Mouse (Mus musculus) hindbrain, embryonic 13.5 days (tissue): ENCODE data around the gene Med23. TPM values are rescaled to one million over a fixed set of nuclear protein-coding genes. Genes with fewer than 3 reads are reported as not detected.

Experiments
- ATAC-seq: fragments of 200-750 bp; cut with Nextera tagmentation; 2 replicates; pipeline ENCODE4 v1.8.0; 2017; ENCODE audit warnings: moderate TSS enrichment; ENCODE audit not compliant: low FRiP score
- H3K27ac ChIP-seq: fragments of 300-500 bp; sonication (generic); 2 replicates; pipeline ENCODE4 v1.5.1; 2015; ENCODE audit warnings: inconsistent platforms, mild to moderate bottlenecking, moderate library complexity
- H3K27me3 ChIP-seq: fragments of 300-500 bp; sonication (generic); 2 replicates; pipeline ENCODE4 v1.6.1; 2015; ENCODE audit warnings: mild to moderate bottlenecking, inconsistent platforms
- H3K36me3 ChIP-seq: fragments of 300-500 bp; sonication (generic); 2 replicates; pipeline ENCODE4 v1.6.1; 2015; ENCODE audit warnings: mild to moderate bottlenecking, inconsistent platforms
- H3K4me1 ChIP-seq: fragments of 300-500 bp; sonication (generic); replicated peaks from 2 replicates; pipeline ENCODE4 v1.6.1; 2015; ENCODE audit warnings: inconsistent platforms
- H3K4me2 ChIP-seq: fragments of 300-500 bp; sonication (generic); 2 replicates; pipeline ENCODE4 v1.6.1; 2015; ENCODE audit warnings: inconsistent platforms, mild to moderate bottlenecking, moderate library complexity
- H3K4me3 ChIP-seq: fragments of 300-500 bp; sonication (generic); 2 replicates; pipeline ENCODE4 v1.5.1; 2015; ENCODE audit warnings: mild to moderate bottlenecking, inconsistent platforms
- H3K9ac ChIP-seq: fragments of 300-500 bp; sonication (generic); 2 replicates; pipeline ENCODE4 v1.6.1; 2015; ENCODE audit warnings: mild to moderate bottlenecking, inconsistent platforms
- H3K9me3 ChIP-seq: fragments of 300-500 bp; sonication (generic); 2 replicates; pipeline ENCODE4 v1.6.1; 2016; ENCODE audit warnings: inconsistent platforms
- WGBS: fragments of 180-500 bp; shearing (Covaris S2); methylation state at CpG from one replicate; pipeline ENCODE4 v1.1.7; 2015; 5-methylcytosine and 5-hydroxymethylcytosine counted together
- polyA plus RNA-seq: library from polyadenylated mRNA; unstranded; fragments of >200 nt; fragmentation: Nextera tagmentation; extraction: Ambion mirVana; gene quantifications from 2 replicates; pipeline ENCODE4 v1.2.1, GENCODE M21; 2015

Gene Med23
- polyA plus RNA-seq, 1 experiment from 2014 or later: 28.1 TPM

DNA sequence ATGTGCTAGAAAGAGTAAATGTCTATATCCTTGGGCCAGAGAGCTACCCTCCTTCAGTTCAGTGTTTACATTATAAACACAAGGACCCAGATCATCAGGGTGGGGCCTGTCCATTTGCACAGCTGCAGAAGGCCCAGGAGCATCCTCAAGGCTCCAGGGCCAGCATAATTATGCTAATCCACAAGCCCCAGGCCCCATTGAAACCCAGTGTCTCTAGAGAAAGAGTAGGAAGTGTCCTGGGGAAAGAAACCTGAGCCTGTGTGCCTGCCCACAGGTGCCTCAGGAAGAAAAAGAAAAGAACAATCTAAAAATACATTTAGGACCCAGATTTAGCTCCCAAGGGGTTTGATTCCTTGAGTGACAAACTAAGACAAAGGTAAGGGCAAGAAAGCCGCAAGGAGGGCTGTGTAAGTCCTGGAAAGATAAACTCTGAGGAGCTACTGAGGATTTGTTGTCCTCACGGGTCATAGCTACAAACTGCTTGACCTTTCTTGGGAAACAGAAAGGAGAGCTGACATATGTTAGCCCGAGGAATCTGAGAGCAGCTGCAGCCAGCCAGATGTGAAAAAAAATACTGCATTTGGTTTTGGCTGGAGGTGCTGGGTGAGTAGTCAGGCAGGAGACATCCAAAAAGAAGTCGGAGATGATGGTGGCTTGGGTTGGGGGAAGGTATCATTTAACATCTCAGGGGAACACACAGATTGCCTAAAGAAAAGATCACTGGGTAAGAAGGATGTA is 35.0 kb upstream of the Med23 start:
- WGBS: 17% methylated on average over 4 of the region's 4 CpGs
- Histone ChIP-seq H3K27me3 (no peaks in the 10 kb centered on the region), H3K36me3 (no peaks in the 10 kb centered on the region), H3K27ac (no peak overlapping the region; the same call in 1 of the 2 replicates), H3K4me2 (peak overlapping the region; percentile 46), H3K9me3 (no peaks in the 10 kb centered on the region), H3K4me1 (peaks cover 20% of the 10 kb centered on the region), H3K9ac (no peak overlapping the region), H3K4me3 (peak overlapping the region; percentile 24; the same call in 1 of the 2 replicates)
- ATAC-seq: no peak

DNA sequence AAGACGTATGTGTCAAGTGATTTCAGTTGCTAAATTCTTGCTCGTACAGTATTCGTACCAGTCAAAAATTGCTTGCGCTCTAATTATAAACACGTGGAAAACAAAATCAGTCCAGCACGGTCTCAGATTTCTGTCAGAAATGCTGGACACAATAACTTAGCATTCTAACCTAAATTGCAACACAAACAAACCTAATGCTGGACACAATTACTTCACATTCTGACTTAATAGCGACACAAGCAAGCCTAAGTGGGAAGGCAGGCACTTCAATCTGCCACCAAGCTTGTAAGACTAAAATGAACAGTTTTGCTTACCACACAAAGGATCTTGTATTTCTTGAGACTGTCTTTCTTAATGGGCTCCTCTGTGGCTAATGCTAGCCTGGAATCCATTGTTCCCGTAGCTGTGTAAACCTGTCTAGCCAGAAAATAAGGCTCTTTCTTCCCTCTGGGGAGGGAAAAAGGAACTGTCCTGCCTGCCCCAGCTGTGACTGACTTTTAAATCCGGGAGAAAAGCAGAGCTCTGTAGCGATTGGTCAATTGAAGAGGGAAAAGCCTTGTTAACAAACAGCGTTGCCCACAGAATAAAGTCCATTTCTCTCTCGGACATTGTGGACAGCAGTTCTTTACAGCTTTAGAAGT is 34.0 kb upstream of the Med23 start:
- Histone ChIP-seq H3K27ac (peak overlapping the region; percentile 13; the same call in 1 of the 2 replicates), H3K9me3 (no peaks in the 10 kb centered on the region), H3K4me3 (peak overlapping the region; percentile 24), H3K4me1 (peaks cover 20% of the 10 kb centered on the region), H3K9ac (peak overlapping the region; percentile 46; the same call in 1 of the 2 replicates), H3K4me2 (peak overlapping the region; percentile 46), H3K27me3 (no peaks in the 10 kb centered on the region), H3K36me3 (no peaks in the 10 kb centered on the region)
- ATAC-seq: peak; percentile 71; the same call in 1 of the 2 replicates
- 19% methylated on average over 12 of the region's 12 CpGs for WGBS

DNA sequence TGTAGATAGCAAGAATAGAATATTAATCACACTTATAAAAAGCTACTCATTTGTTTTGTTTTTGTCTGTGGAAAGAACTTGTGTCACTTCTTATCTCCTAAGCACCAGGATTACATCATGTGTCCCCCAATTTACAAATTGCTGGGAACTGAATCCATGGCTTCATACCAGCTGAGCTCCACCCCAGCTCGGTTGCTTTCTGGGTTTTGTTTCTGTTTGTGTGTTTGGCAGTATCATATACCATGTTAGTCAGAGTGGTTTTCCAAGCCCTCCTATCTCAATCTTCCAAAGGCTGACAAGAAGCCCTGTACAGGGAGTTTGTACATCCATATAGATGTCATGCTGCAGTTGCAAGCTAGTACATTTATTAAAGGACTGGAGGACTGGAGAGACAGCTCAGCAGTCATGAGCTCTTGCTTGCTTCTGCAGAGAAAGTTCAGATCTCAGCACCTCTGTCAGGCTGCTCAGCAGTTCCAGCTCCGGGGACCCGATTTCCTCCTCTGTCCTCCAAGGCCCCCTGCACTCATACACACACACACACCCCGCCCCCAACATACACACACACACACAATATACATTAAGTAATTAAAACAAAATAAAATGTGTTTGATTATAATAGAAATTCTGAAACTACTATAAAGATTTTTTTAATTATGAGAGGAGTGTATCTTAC is 33.3 kb upstream of the Med23 start:
- Histone ChIP-seq H3K4me3 (peak overlapping the region; percentile 24), H3K4me1 (peaks cover 20% of the 10 kb centered on the region), H3K9me3 (no peaks in the 10 kb centered on the region), H3K27ac (no peak overlapping the region), H3K4me2 (peak overlapping the region; percentile 46), H3K27me3 (no peaks in the 10 kb centered on the region), H3K9ac (no peak overlapping the region), H3K36me3 (no peaks in the 10 kb centered on the region)
- peak; percentile 61; the same call in 1 of the 2 replicates for ATAC-seq
- 63% methylated on average over 4 of the region's 4 CpGs for WGBS

DNA sequence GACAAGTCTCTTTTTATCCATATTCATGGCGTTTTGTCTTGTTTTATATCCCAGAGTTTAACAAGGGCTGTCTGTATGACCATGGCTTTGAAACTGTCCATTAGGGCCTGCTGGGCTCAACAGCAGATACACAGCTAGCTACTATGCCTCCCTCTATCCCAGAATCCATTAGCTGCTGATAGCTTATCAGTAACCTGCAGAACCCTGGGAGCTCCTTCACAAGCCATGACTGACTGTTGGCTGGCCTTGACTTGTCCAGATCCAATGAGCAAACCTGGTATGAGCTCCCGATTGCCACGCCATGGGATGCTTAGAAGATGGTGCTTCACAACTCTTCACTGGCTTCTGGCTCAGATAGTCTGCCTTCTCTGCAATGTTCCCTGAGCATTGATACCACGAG is 29.0 kb upstream of the Med23 start:
- Histone ChIP-seq H3K4me2 (no peak overlapping the region), H3K27me3 (no peaks in the 10 kb centered on the region), H3K4me3 (no peak overlapping the region), H3K9me3 (no peaks in the 10 kb centered on the region), H3K36me3 (no peaks in the 10 kb centered on the region), H3K4me1 (peaks cover 9% of the 10 kb centered on the region), H3K9ac (no peak overlapping the region), H3K27ac (no peak overlapping the region)
- WGBS: 95% methylated on average over 4 of the region's 4 CpGs
- ATAC-seq: no peak

DNA sequence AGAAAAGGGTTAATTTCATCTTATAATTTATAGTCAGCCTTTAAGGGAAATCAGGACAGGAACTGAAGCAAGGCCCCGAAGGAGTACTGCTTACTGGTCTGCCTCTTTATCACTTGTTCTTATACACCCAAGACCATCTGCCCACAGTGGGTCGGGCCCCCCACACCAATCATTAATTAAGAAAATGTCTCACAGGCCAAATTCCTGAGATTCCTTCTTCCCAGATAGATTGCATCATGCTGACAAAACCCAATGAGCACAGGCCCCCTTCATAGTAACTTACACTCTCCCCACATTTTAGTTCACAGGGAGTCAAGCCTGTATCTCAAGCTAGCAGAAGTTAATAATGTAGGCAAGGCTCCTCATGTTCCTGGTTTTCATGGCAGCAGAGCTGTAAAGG is 27.8 kb upstream of the Med23 start:
- WGBS: 55% methylated on average over 2 of the region's 2 CpGs
- Histone ChIP-seq H3K4me2 (no peak overlapping the region), H3K4me3 (no peak overlapping the region), H3K27ac (no peak overlapping the region), H3K27me3 (no peaks in the 10 kb centered on the region), H3K9me3 (no peaks in the 10 kb centered on the region), H3K36me3 (no peaks in the 10 kb centered on the region), H3K9ac (no peak overlapping the region), H3K4me1 (no peaks in the 10 kb centered on the region)
- ATAC-seq: no peak

DNA sequence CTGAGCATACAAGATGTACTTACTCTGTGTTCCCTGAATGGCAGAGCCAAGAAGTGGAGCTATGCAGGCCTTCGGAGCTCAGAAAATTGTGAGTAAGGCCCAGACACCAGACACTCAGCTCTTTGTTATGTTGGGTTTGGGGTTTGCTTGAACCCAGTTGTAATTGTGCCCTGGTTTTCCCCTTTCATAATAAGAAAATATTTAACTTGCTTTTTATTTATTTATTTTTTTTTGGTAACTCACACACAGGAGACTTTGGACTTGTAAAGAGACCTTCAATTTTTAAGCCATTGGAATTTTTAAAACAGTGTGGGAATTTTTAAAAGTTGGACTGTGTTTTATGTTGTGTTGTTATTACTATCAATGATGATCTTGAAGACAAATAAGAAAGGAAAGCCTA is 27.1 kb upstream of the Med23 start, which contains the start of gene Enpp3:
Enpp3 (minus strand) TSS at position 148 of the 400 bp plus-strand sequence.
- H3K9ac ChIP-seq: no peak within 1 kb of the TSS
- no peaks in the 10 kb centered on the region for H3K9me3 ChIP-seq
- no peak within 1 kb of the TSS for H3K4me2 ChIP-seq
- ATAC-seq: no peak
- H3K27me3 ChIP-seq: no peaks in the 10 kb centered on the region
- H3K36me3 ChIP-seq: no peaks in the 10 kb centered on the region
- 91% methylated on average over 1 of the region's 1 CpGs for WGBS
- H3K27ac ChIP-seq: no peak within 1 kb of the TSS
- no peak within 1 kb of the TSS for H3K4me3 ChIP-seq
- H3K4me1 ChIP-seq: no peaks in the 10 kb centered on the region

DNA sequence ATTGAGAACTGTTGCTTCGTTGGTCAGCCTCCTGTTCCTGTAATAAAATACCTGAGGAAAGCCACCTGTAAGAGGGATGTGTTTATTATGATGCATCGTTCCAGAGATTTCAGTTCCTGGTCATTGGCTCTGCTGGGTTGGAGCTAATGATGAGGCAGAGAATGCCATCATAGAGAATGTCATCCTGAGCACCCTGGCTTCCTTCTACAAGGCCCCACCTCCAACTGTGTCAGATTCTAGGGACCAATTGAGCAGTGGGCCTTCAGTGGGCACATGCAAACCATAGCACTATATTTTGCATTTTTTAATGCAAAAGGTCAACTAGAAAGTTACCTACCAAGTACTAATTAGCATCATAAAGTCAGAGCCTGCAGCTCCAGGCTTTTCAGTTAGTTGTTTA is 6.6 kb upstream of the Med23 start:
- Histone ChIP-seq H3K27ac (no peak overlapping the region), H3K27me3 (no peaks in the 10 kb centered on the region), H3K9ac (no peak overlapping the region), H3K36me3 (no peaks in the 10 kb centered on the region), H3K4me1 (no peaks in the 10 kb centered on the region), H3K9me3 (no peaks in the 10 kb centered on the region), H3K4me2 (no peak overlapping the region), H3K4me3 (no peak overlapping the region)
- ATAC-seq: no peak
- WGBS: 82% methylated on average over 2 of the region's 2 CpGs

DNA sequence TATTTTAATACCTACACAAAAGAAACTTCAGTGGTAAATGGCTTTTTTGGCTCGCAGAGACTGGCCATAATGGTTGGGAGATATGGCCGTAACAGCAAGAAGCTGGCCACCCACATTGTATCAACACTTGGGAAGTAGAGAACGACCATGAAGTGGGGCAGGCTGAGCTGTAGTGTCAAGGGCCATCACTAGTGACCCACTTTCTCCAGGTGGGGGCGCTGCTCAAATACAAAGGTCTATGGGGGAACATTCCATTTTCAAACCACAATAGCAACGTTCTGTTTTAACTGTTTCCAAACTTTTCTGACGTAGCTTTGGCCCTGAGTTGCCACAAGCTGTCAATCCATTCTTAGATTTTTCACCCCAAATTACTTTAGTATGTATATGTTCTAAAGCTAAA is 5.4 kb upstream of the Med23 start:
- no peak for ATAC-seq
- no peak overlapping the region for H3K4me2 ChIP-seq
- no peaks in the 10 kb centered on the region for H3K4me1 ChIP-seq
- 74% methylated on average over 6 of the region's 6 CpGs for WGBS
- no peaks in the 10 kb centered on the region for H3K9me3 ChIP-seq
- no peak overlapping the region for H3K27ac ChIP-seq
- H3K27me3 ChIP-seq: no peaks in the 10 kb centered on the region
- H3K36me3 ChIP-seq: no peaks in the 10 kb centered on the region
- no peak overlapping the region for H3K9ac ChIP-seq
- no peak overlapping the region for H3K4me3 ChIP-seq

DNA sequence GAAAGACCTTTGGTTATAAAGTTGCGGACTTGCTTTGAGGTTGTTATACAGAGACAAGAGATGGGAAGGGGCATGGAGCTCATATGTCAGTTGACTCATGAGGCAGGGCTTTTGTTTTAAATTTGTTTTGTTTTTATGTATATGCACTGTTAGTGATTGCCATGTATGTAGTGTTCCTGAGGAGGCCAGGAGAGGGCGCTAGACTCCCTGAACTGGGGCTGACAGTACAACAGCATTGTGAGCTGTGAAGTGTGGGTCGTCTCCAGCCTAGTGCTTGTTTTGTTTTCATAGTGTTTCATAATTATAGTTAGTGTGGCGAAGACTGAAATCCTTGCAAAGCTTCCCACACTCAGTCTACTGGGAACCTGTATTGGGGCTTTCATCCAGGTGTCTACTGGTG is 3.8 kb downstream of the Med23 start:
- Histone ChIP-seq H3K36me3 (peaks cover 68% of the 10 kb centered on the region), H3K4me3 (no peak overlapping the region), H3K9me3 (no peaks in the 10 kb centered on the region), H3K27me3 (no peaks in the 10 kb centered on the region), H3K9ac (no peak overlapping the region), H3K27ac (no peak overlapping the region), H3K4me2 (no peak overlapping the region), H3K4me1 (peaks cover 3% of the 10 kb centered on the region; the same call in 1 of the 2 replicates)
- 84% methylated on average over 4 of the region's 4 CpGs for WGBS
- ATAC-seq: no peak

DNA sequence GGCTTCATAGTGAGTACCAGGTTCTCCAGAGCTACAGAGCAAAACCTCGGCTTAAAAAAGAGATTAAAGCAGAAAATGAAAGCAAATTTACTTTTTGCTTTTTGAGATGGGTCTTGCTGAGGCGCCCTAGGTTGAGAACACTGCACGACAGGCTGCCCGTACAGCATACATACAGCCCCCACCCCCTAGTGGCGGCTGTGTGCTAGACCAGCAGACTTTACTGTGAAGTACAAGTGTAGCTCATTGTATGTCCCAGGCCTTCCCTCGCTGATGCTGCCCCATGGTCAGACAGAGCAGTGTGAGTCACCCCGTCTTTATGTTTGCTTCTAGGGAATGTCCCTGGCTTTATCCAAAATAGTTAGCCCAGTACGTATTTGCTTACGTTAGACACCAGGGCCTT is 16.2 kb downstream of the Med23 start:
- H3K36me3 ChIP-seq: peaks cover 84% of the 10 kb centered on the region
- H3K4me1 ChIP-seq: no peaks in the 10 kb centered on the region
- H3K4me2 ChIP-seq: no peak overlapping the region
- H3K27me3 ChIP-seq: no peaks in the 10 kb centered on the region
- ATAC-seq: no peak; the same call in 1 of the 2 replicates
- no peak overlapping the region for H3K9ac ChIP-seq
- H3K4me3 ChIP-seq: no peak overlapping the region
- no peaks in the 10 kb centered on the region for H3K9me3 ChIP-seq
- H3K27ac ChIP-seq: no peak overlapping the region
- 88% methylated on average over 9 of the region's 9 CpGs for WGBS

DNA sequence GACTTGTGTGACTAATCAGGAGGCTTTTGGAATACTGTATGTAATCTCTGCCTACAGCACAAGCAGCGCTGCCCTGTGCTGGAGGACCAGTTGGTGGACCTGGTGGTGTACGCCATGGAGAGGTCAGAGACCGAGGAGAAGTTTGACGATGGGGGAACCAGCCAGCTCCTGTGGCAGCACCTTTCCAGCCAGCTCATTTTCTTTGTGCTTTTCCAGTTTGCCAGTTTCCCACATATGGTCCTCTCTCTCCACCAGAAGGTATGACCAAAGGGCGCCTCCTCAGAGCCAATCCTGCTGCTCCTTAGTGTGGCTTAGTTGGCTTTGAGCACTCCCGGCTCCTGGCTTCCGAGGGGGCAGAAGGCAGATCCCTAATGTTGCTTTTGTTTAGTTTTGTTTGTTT is 18.6 kb downstream of the Med23 start:
- no peaks in the 10 kb centered on the region for H3K27me3 ChIP-seq
- H3K9ac ChIP-seq: no peak overlapping the region
- no peak overlapping the region for H3K27ac ChIP-seq
- H3K4me2 ChIP-seq: no peak overlapping the region
- no peak for ATAC-seq
- WGBS: 97% methylated on average over 7 of the region's 7 CpGs
- H3K36me3 ChIP-seq: peaks cover 84% of the 10 kb centered on the region
- no peak overlapping the region for H3K4me3 ChIP-seq
- no peaks in the 10 kb centered on the region for H3K9me3 ChIP-seq
- no peaks in the 10 kb centered on the region for H3K4me1 ChIP-seq

DNA sequence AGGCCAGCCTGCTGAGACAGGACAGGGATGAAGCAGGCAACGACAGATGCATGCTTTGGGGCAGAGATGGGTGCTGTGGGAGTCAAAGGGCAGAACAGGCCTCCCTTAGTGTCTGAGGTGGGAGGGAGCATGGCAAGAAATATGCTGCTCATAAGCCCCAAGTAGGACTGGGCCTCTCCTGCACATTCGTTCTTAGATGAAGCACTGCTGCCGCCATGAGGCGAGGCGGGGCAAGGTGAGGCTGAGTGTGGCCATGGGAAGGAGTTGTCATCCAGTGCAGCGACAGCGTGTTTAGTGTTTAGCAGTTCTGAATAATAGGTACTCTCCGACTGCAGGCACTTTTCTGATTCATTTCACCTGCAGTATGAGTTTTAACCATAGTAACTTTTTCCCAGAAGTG is 26.1 kb downstream of the Med23 start:
- Histone ChIP-seq H3K4me2 (no peak overlapping the region), H3K27me3 (no peaks in the 10 kb centered on the region), H3K4me3 (no peak overlapping the region), H3K36me3 (peaks cover 91% of the 10 kb centered on the region), H3K4me1 (no peaks in the 10 kb centered on the region), H3K9ac (no peak overlapping the region), H3K9me3 (no peaks in the 10 kb centered on the region), H3K27ac (no peak overlapping the region)
- no peak for ATAC-seq
- WGBS: 91% methylated on average over 8 of the region's 8 CpGs
